Mouse (Mus musculus): ENCODE data around the gene Myo3b. TPM values are rescaled to one million over a fixed set of nuclear protein-coding genes. Genes with fewer than 3 reads are reported as not detected.
A peak's percentile ranks its signal among the peaks of the same experiment; 100 is the strongest.

The Myo3b gene
- polyA plus RNA-seq, 1 experiment, result 0.14 TPM

- Histone ChIP-seq H3K27ac (ENCODE audit: control insufficient read depth, insufficient read depth, low read depth, low read length) (no peak overlapping the region), H3K27me3 (ENCODE audit: control insufficient read depth, insufficient read depth, low read length) (no peaks in the 10 kb centered on the region), H3K4me3 (ENCODE audit: control insufficient read depth, low read depth, low read length) (no peak overlapping the region), H3K36me3 (ENCODE audit: control insufficient read depth, insufficient read depth, low read length) (no peaks in the 10 kb centered on the region), H3K4me1 (ENCODE audit: control insufficient read depth, insufficient read depth, low read length) (no peaks in the 10 kb centered on the region)
- TF ChIP-seq POLR2A (IDR thresholded peaks at IDR 0.05; ENCODE audit: control insufficient read depth, low read depth, low read length) (no peak), CTCF (IDR thresholded peaks at IDR 0.05; ENCODE audit: control insufficient read depth, insufficient read depth, insufficient replicate concordance, low read depth, low read length) (no peak)
Observed at GRCm38 (mm10) chr2:70419336-70419735, 380.4 kb downstream of the Myo3b start.

GRCm38 (mm10) chr2:70421144-70421874 is 382.4 kb downstream of the Myo3b start:
- no peaks in the 10 kb centered on the region for H3K36me3 ChIP-seq (ENCODE audit: control insufficient read depth, insufficient read depth, low read length)
- no peak overlapping the region for H3K27ac ChIP-seq (ENCODE audit: control insufficient read depth, insufficient read depth, low read depth, low read length)
- H3K27me3 ChIP-seq (ENCODE audit: control insufficient read depth, insufficient read depth, low read length), result no peaks in the 10 kb centered on the region
- H3K4me1 ChIP-seq (ENCODE audit: control insufficient read depth, insufficient read depth, low read length), result no peaks in the 10 kb centered on the region
- TF ChIP-seq POLR2A (IDR thresholded peaks at IDR 0.05; ENCODE audit: control insufficient read depth, low read depth, low read length) (no peak), CTCF (IDR thresholded peaks at IDR 0.05; ENCODE audit: control insufficient read depth, insufficient read depth, insufficient replicate concordance, low read depth, low read length) (no peak)
- peak overlapping the region; percentile 46; the same call in 1 of the 2 replicates for H3K4me3 ChIP-seq (ENCODE audit: control insufficient read depth, low read depth, low read length)

- H3K4me3 ChIP-seq (ENCODE audit: control insufficient read depth, low read depth, low read length), result no peak overlapping the region
- no peaks in the 10 kb centered on the region for H3K36me3 ChIP-seq (ENCODE audit: control insufficient read depth, insufficient read depth, low read length)
- no peak for TF ChIP-seq CTCF (IDR thresholded peaks at IDR 0.05; ENCODE audit: control insufficient read depth, insufficient read depth, insufficient replicate concordance, low read depth, low read length)
- TF ChIP-seq POLR2A (IDR thresholded peaks at IDR 0.05; ENCODE audit: control insufficient read depth, low read depth, low read length), result no peak
- H3K27ac ChIP-seq (ENCODE audit: control insufficient read depth, insufficient read depth, low read depth, low read length), result no peak overlapping the region
- H3K27me3 ChIP-seq (ENCODE audit: control insufficient read depth, insufficient read depth, low read length), result no peaks in the 10 kb centered on the region
- H3K4me1 ChIP-seq (ENCODE audit: control insufficient read depth, insufficient read depth, low read length), result no peaks in the 10 kb centered on the region
Observed at GRCm38 (mm10) chr2:70425611-70426010, 386.7 kb downstream of the Myo3b start.

- H3K36me3 ChIP-seq (ENCODE audit: control insufficient read depth, insufficient read depth, low read length), result no peaks in the 10 kb centered on the region
- no peak overlapping the region for H3K27ac ChIP-seq (ENCODE audit: control insufficient read depth, insufficient read depth, low read depth, low read length)
- no peak for TF ChIP-seq POLR2A (IDR thresholded peaks at IDR 0.05; ENCODE audit: control insufficient read depth, low read depth, low read length)
- no peak for TF ChIP-seq CTCF (IDR thresholded peaks at IDR 0.05; ENCODE audit: control insufficient read depth, insufficient read depth, insufficient replicate concordance, low read depth, low read length)
- H3K4me1 ChIP-seq (ENCODE audit: control insufficient read depth, insufficient read depth, low read length), result no peaks in the 10 kb centered on the region
- no peak overlapping the region for H3K4me3 ChIP-seq (ENCODE audit: control insufficient read depth, low read depth, low read length)
- H3K27me3 ChIP-seq (ENCODE audit: control insufficient read depth, insufficient read depth, low read length), result no peaks in the 10 kb centered on the region
Observed at GRCm38 (mm10) chr2:70443035-70443434, 404.1 kb downstream of the Myo3b start.

GRCm38 (mm10) chr2:70444141-70444540 is 405.2 kb downstream of the Myo3b start:
- Histone ChIP-seq H3K27me3 (ENCODE audit: control insufficient read depth, insufficient read depth, low read length) (no peaks in the 10 kb centered on the region), H3K4me3 (ENCODE audit: control insufficient read depth, low read depth, low read length) (no peak overlapping the region), H3K4me1 (ENCODE audit: control insufficient read depth, insufficient read depth, low read length) (no peaks in the 10 kb centered on the region), H3K27ac (ENCODE audit: control insufficient read depth, insufficient read depth, low read depth, low read length) (no peak overlapping the region), H3K36me3 (ENCODE audit: control insufficient read depth, insufficient read depth, low read length) (no peaks in the 10 kb centered on the region)
- TF ChIP-seq POLR2A (IDR thresholded peaks at IDR 0.05; ENCODE audit: control insufficient read depth, low read depth, low read length) (no peak), CTCF (IDR thresholded peaks at IDR 0.05; ENCODE audit: control insufficient read depth, insufficient read depth, insufficient replicate concordance, low read depth, low read length) (no peak)

GRCm38 (mm10) chr2:70456205-70456604 is 417.3 kb downstream of the Myo3b start:
- H3K4me3 ChIP-seq (ENCODE audit: control insufficient read depth, low read depth, low read length), result no peak overlapping the region

GRCm38 (mm10) chr2:70463606-70464005 is 424.7 kb downstream of the Myo3b start:
- no peak overlapping the region for H3K4me3 ChIP-seq (ENCODE audit: control insufficient read depth, low read depth, low read length)
- H3K4me1 ChIP-seq (ENCODE audit: control insufficient read depth, insufficient read depth, low read length), result no peaks in the 10 kb centered on the region
- TF ChIP-seq POLR2A (IDR thresholded peaks at IDR 0.05; ENCODE audit: control insufficient read depth, low read depth, low read length) (no peak), CTCF (IDR thresholded peaks at IDR 0.05; ENCODE audit: control insufficient read depth, insufficient read depth, insufficient replicate concordance, low read depth, low read length) (no peak)
- H3K27me3 ChIP-seq (ENCODE audit: control insufficient read depth, insufficient read depth, low read length), result no peaks in the 10 kb centered on the region
- H3K27ac ChIP-seq (ENCODE audit: control insufficient read depth, insufficient read depth, low read depth, low read length), result no peak overlapping the region
- no peaks in the 10 kb centered on the region for H3K36me3 ChIP-seq (ENCODE audit: control insufficient read depth, insufficient read depth, low read length)

More at GRCm38 (mm10) chr2:70456205-70456604, 417.3 kb downstream of the Myo3b start:
- Histone ChIP-seq H3K36me3 (ENCODE audit: control insufficient read depth, insufficient read depth, low read length) (no peaks in the 10 kb centered on the region), H3K27ac (ENCODE audit: control insufficient read depth, insufficient read depth, low read depth, low read length) (no peak overlapping the region), H3K4me1 (ENCODE audit: control insufficient read depth, insufficient read depth, low read length) (no peaks in the 10 kb centered on the region), H3K27me3 (ENCODE audit: control insufficient read depth, insufficient read depth, low read length) (no peaks in the 10 kb centered on the region)
- no peak for TF ChIP-seq CTCF (IDR thresholded peaks at IDR 0.05; ENCODE audit: control insufficient read depth, insufficient read depth, insufficient replicate concordance, low read depth, low read length)
- no peak for TF ChIP-seq POLR2A (IDR thresholded peaks at IDR 0.05; ENCODE audit: control insufficient read depth, low read depth, low read length)
